Mouse (Mus musculus): ENCODE results near the gene Emc10. TPM values are rescaled to one million over a fixed set of nuclear protein-coding genes. Genes with fewer than 3 reads are reported as not detected.

Gene Emc10
- polyA plus RNA-seq, 1 experiment from 2014 or later, result 97.0 TPM

DNA sequence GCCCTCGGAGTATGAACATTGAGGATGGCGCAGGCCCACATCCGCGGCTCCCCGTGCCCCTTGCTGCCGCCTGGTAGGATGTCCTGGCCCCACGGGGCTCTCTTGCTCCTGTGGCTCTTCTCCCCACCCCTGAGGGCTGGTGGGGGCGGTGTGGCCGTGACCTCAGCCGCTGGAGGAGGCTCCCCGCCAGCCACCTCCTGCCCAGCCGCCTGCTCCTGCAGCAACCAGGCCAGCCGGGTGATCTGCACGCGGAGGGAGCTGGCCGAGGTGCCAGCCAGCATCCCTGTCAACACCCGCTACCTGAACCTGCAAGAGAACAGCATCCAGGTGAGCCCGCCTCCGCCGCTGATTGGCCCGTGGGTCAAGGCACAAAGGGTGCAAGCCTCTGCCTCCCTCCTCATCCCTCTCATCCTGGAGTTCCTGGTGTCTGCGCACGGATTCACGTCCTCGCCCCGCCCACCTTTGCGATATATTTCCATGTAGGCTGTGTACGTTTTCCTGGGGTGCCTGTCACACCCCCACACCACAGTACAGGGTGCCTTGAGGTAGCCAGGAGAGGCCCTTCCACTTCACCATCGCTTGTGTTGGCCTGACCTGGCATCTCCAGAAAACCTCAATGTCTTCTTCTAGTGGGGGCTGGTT is 51.3 kb downstream of the Emc10 start:
- Histone ChIP-seq H3K4me3 (replicated peaks) (no peak overlapping the region), H3K27me3 (replicated peaks) (peaks cover 77% of the 10 kb centered on the region), H3K36me3 (no peaks in the 10 kb centered on the region), H3K4me1 (replicated peaks) (0 out of 2 replicates have a peak, but pooled peaks cover 3% of the 10 kb centered on the region), H3K9me3 (no peaks in the 10 kb centered on the region), H3K27ac (no peak overlapping the region), H3K9ac (no peak overlapping the region), H3K4me2 (replicated peaks) (0 out of 2 replicates have a peak overlapping the region, but pooled peaks have one; percentile 0)
- 11% methylated on average over 29 of the region's 29 CpGs for WGBS
- no peak for ATAC-seq

- 0 out of 2 replicates have a peak, but pooled peaks cover 3% of the 10 kb centered on the region for H3K4me1 ChIP-seq (replicated peaks)
- 0 out of 2 replicates have a peak, but pooled peaks have one; percentile 46 for ATAC-seq
- H3K9me3 ChIP-seq, result no peaks in the 10 kb centered on the region
- WGBS, result 5% methylated on average over 20 of the region's 20 CpGs
- no peak overlapping the region for H3K27ac ChIP-seq
- H3K4me3 ChIP-seq (replicated peaks), result peak overlapping the region; percentile 26; the same call in 1 of the 2 replicates
- H3K36me3 ChIP-seq, result no peaks in the 10 kb centered on the region
- peak overlapping the region; percentile 38 for H3K4me2 ChIP-seq (replicated peaks)
- H3K9ac ChIP-seq, result no peak overlapping the region
- H3K27me3 ChIP-seq (replicated peaks), result peaks cover 84% of the 10 kb centered on the region
Measured at GRCm38 (mm10) chr7:44443268-44444173, 52.8 kb downstream of the Emc10 start.

DNA sequence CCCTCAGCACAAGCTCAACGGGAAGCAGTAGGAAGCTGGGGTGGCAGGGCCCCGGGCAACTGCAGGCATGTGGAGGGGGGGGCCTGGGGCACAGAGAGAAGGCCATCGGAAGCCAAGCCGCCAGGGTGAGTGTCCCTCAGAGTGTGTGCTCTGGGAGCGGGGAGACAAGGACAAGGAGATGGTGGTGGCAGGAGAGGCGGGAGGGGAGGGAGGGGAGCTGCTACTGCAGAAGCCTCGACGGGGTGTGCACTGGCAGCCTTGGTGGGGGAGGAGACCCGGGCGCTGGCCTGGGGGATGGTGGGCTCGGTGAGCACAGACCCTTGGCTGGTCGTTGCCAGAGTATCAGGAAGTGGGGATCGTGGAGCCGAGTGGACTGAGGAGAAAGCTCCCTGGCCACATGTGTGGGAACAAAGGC is 53.9 kb downstream of the Emc10 start:
- peak overlapping the region; percentile 40; the same call in 1 of the 2 replicates for H3K27ac ChIP-seq
- H3K36me3 ChIP-seq, result no peaks in the 10 kb centered on the region
- ATAC-seq, result no peak
- H3K9me3 ChIP-seq, result no peaks in the 10 kb centered on the region
- H3K27me3 ChIP-seq (replicated peaks), result peaks cover 86% of the 10 kb centered on the region
- H3K4me3 ChIP-seq (replicated peaks), result peak overlapping the region; percentile 26
- under 1% methylated on average over 14 of the region's 14 CpGs for WGBS
- peak overlapping the region; percentile 38 for H3K4me2 ChIP-seq (replicated peaks)
- 0 out of 2 replicates have a peak, but pooled peaks cover 3% of the 10 kb centered on the region for H3K4me1 ChIP-seq (replicated peaks)
- H3K9ac ChIP-seq, result peak overlapping the region; percentile 23; the same call in 1 of the 2 replicates

GRCm38 (mm10) chr7:44441648-44442109 is 54.6 kb downstream of the Emc10 start:
- Histone ChIP-seq H3K9me3 (no peaks in the 10 kb centered on the region), H3K27me3 (replicated peaks) (peaks cover 81% of the 10 kb centered on the region), H3K4me3 (replicated peaks) (peak overlapping the region; percentile 26), H3K9ac (peak overlapping the region; percentile 23; the same call in 1 of the 2 replicates), H3K4me2 (replicated peaks) (peak overlapping the region; percentile 38), H3K36me3 (no peaks in the 10 kb centered on the region), H3K4me1 (replicated peaks) (0 out of 2 replicates have a peak, but pooled peaks cover 3% of the 10 kb centered on the region), H3K27ac (peak overlapping the region; percentile 40; the same call in 1 of the 2 replicates)
- ATAC-seq, result peak; percentile 62
- 0% methylated on average over 14 of the region's 14 CpGs for WGBS

DNA sequence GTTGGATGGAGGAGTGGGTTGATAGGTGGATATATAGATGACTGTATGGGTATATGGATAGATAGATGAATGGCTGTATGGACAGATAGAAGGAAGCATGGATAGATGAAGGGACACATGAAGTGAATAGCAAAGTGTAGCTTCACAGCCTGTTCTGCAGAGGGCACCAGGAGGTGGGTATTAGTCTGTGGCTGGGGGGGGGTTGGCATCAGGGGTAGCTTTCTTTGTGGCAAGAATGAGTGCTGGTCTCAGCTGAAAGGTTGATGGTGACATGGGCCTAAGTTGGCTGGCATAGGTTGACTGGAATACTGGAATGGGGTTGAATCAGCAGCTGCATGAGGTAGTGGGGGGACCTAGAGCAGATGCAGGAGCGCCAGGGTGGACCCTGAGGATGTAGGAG is 55.1 kb downstream of the Emc10 start:
- Histone ChIP-seq H3K4me2 (replicated peaks) (no peak overlapping the region), H3K9ac (no peak overlapping the region), H3K9me3 (no peaks in the 10 kb centered on the region), H3K27me3 (replicated peaks) (peaks cover 76% of the 10 kb centered on the region), H3K4me3 (replicated peaks) (no peak overlapping the region), H3K36me3 (no peaks in the 10 kb centered on the region), H3K27ac (no peak overlapping the region), H3K4me1 (replicated peaks) (0 out of 2 replicates have a peak, but pooled peaks cover 3% of the 10 kb centered on the region)
- no peak for ATAC-seq
- 0% methylated on average over 1 of the region's 1 CpGs for WGBS

DNA sequence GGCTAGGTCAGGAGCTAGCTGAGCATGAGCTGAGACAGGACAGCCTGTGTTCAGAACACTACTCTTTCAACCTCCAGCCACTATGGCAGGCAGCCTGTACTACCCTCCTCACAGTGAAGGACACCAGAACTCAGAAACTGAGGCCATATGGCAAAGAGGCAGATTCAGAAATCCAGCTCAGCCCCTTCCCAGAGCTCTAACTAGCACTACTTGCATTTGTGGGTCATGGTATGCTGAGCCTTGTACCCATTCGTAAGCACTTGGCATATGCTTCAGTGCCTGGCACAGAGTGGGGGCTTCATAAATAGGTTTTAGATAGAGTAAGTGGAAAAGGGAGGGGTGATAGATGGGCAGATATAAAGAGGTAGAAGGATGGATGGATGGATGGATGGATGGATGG is 55.9 kb downstream of the Emc10 start:
- Histone ChIP-seq H3K9me3 (no peaks in the 10 kb centered on the region), H3K27ac (no peak overlapping the region), H3K4me3 (replicated peaks) (no peak overlapping the region), H3K9ac (no peak overlapping the region), H3K36me3 (no peaks in the 10 kb centered on the region), H3K4me1 (replicated peaks) (0 out of 2 replicates have a peak, but pooled peaks cover 3% of the 10 kb centered on the region), H3K27me3 (replicated peaks) (peaks cover 71% of the 10 kb centered on the region), H3K4me2 (replicated peaks) (no peak overlapping the region)
- ATAC-seq, result no peak
- WGBS, result 96% methylated on average over 1 of the region's 1 CpGs

Other genes starting within 250 kb of the Emc10 start
- 1.3 and 1.6 TPM in 2 replicates for gene 1700028J19Rik, start 249.8 kb downstream of the Emc10 start, polyA plus RNA-seq (2015; fragmentation: Nextera tagmentation; extraction: Ambion mirVana)
- 124 and 127 TPM in 2 replicates for gene 2410002F23Rik, start 249.8 kb downstream of the Emc10 start, polyA plus RNA-seq (2015; fragmentation: Nextera tagmentation; extraction: Ambion mirVana)
- not detected in 2 replicates for gene Acp4, start 239.2 kb downstream of the Emc10 start, polyA plus RNA-seq (2015; fragmentation: Nextera tagmentation; extraction: Ambion mirVana)
- not detected in 2 replicates for gene Gm15517, start 235.1 kb downstream of the Emc10 start, polyA plus RNA-seq (2015; fragmentation: Nextera tagmentation; extraction: Ambion mirVana)
- gene Clec11a, start 189.6 kb downstream of the Emc10 start, polyA plus RNA-seq (2015; fragmentation: Nextera tagmentation; extraction: Ambion mirVana), result 7.2 and 8.0 TPM in 2 replicates
- gene Shank1, start 186.3 kb downstream of the Emc10 start, polyA plus RNA-seq (2015; fragmentation: Nextera tagmentation; extraction: Ambion mirVana), result 1.7 and 1.9 TPM in 2 replicates
- gene Syt3, start 112.4 kb downstream of the Emc10 start, polyA plus RNA-seq (2015; fragmentation: Nextera tagmentation; extraction: Ambion mirVana), result 0.90 and 1.9 TPM in 2 replicates
- gene 1700008O03Rik, start 110.7 kb downstream of the Emc10 start, polyA plus RNA-seq (2015; fragmentation: Nextera tagmentation; extraction: Ambion mirVana), result 0.48 and 0.99 TPM in 2 replicates
- gene Lrrc4b, start 67.5 kb downstream of the Emc10 start, polyA plus RNA-seq (2015; fragmentation: Nextera tagmentation; extraction: Ambion mirVana), result 0.82 and 0.86 TPM in 2 replicates
- 0.70 and 1.2 TPM in 2 replicates for gene Aspdh, start 31.1 kb downstream of the Emc10 start, polyA plus RNA-seq (2015; fragmentation: Nextera tagmentation; extraction: Ambion mirVana)
- gene Josd2, start 28.5 kb downstream of the Emc10 start, polyA plus RNA-seq (2015; fragmentation: Nextera tagmentation; extraction: Ambion mirVana), result 76.0 and 87.3 TPM in 2 replicates
- 6.5 and 9.2 TPM in 2 replicates for gene Fam71e1, start 52 bp upstream of the Emc10 start, polyA plus RNA-seq (2015; fragmentation: Nextera tagmentation; extraction: Ambion mirVana)
- gene Mybpc2, start 28.1 kb upstream of the Emc10 start, polyA plus RNA-seq (2015; fragmentation: Nextera tagmentation; extraction: Ambion mirVana), result 0.14 and 0.36 TPM in 2 replicates
- 0.25 and 0.43 TPM in 2 replicates for gene Spib, start 35.5 kb upstream of the Emc10 start, polyA plus RNA-seq (2015; fragmentation: Nextera tagmentation; extraction: Ambion mirVana)
- gene Pold1, start 52.3 kb upstream of the Emc10 start, polyA plus RNA-seq (2015; fragmentation: Nextera tagmentation; extraction: Ambion mirVana), result 72.0 and 76.0 TPM in 2 replicates
- gene Nr1h2, start 57.4 kb upstream of the Emc10 start, polyA plus RNA-seq (2015; fragmentation: Nextera tagmentation; extraction: Ambion mirVana), result 66.3 and 69.5 TPM in 2 replicates
- gene Napsa, start 75.9 kb upstream of the Emc10 start, polyA plus RNA-seq (2015; fragmentation: Nextera tagmentation; extraction: Ambion mirVana), result 3.1 and 3.6 TPM in 2 replicates
- 0.27 and 0.36 TPM in 2 replicates for gene Kcnc3, start 94.1 kb upstream of the Emc10 start, polyA plus RNA-seq (2015; fragmentation: Nextera tagmentation; extraction: Ambion mirVana)
- gene Myh14, start 174.3 kb upstream of the Emc10 start, polyA plus RNA-seq (2015; fragmentation: Nextera tagmentation; extraction: Ambion mirVana), result 68.4 and 74.3 TPM in 2 replicates
- not detected in 2 replicates for gene Izumo2, start 212.2 kb upstream of the Emc10 start, polyA plus RNA-seq (2015; fragmentation: Nextera tagmentation; extraction: Ambion mirVana)